Mouse (Mus musculus) right cerebral cortex, postnatal 25 days (tissue): ENCODE measurements around the gene Pfkm.

Source experiments
- DNase-seq: peaks from one replicate; pipeline ENCODE4 v3.0.0; 2022

Gene Pfkm

GRCm38 (mm10) chr15:98142515-98142914 lies 50.1 kb downstream of the Pfkm start:
- DNase-seq = no peak

DNA sequence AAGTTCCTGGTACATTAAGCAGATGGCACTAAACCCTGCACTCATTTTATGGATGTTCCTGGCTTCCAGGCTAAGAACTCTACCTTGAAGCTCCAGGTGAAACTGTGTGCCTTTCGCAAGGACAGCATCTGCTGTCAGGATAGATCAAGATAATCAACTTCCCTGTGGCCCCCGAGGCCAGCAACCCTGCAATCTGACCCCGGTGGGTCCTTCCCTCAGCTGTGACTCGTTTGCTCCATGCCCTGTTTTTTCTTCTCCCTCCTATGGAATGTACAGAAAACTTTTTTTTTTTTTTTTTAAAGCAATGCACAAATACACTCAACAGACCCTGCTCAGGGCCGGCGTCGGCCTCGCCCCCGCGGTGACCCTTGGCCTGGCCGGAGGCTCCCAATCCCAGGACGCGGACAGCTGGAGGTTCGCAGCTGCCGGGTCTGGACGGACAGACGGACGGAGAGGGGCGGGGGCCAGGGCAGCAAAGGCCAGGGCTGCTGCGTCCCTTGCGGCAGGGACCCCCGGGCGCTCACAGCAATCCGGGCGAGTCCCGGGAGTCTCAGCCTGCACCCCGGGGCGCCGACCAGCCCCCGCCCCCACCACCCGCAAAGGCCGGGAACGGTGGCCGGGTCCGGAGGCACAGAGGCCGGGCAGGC lies 52.6 kb downstream of the Pfkm start:
- DNase-seq = no peak

DNA sequence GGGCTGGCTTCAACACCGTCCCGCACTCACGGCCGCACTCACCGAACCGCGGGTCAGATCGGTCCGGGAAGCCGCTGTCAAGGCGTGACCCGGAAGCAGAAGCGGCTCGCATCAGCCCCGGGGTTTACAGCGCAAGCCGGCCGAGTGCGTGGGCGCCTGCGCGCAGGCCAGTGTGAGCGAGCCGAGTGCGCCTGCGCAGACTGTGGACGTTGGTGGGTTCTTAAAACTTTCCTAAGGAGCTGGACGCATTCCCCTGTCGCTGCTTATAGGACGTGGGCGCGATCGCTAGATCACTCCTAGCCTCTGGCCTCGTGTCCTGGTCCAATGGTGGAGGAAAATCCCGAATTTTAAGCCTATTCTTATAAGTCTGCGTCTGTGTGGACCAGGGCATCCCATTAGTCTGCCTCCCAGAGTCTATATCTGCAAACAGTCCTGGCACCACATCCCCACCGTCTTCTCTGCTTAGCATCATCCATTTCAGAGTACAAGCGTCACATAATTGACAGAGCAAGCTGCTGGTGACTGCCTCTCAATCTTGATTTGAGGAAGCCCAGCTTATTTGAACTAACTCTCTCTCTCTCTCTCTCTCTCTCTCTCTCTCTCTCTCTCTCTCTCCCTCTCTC lies 53.3 kb downstream of the Pfkm start:
- DNase-seq = peak; percentile 96

DNA sequence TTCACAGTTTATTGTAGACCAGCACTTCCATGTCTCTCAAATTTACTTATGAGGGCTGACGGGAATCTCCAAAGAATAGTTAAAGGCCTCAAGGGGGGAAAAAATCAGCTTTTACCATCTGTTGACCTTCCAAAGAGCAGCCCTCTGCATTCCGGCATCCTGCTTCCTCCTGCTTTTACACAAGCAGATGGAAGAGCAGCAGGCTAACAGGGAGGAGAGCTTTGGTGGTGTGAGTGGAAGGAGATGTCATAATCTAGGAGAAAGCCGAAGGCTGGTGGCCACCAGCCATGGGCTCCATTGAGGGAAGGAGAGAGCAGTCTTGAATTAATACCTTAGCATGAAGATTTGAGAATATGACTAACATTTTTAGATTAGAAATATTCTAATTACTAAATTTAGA lies 56.0 kb downstream of the Pfkm start:
- no peak for DNase-seq

DNA sequence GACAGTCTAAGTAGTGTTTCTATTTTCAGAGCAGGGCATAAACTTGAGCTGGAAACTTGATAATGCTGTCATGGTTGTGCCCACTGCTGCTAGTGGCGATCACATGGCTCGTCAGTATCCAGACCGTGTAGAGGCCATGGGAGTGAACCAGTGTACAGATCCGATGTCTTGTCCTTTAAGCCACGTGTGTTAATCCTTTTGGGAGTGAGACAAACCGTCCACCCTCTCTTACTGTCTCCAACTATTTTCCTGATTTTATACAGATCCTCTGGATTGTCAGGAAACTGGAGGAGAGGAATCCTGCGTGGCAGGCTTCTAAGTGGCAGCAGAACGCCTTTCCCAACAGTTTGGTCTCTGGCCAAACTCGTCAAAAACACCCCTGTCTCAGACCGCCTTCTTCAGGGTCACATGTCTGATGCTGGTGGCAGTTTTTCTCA lies 56.8 kb downstream of the Pfkm start:
- DNase-seq = no peak

GRCm38 (mm10) chr15:98152916-98153315 lies 60.5 kb downstream of the Pfkm start:
- no peak for DNase-seq

DNA sequence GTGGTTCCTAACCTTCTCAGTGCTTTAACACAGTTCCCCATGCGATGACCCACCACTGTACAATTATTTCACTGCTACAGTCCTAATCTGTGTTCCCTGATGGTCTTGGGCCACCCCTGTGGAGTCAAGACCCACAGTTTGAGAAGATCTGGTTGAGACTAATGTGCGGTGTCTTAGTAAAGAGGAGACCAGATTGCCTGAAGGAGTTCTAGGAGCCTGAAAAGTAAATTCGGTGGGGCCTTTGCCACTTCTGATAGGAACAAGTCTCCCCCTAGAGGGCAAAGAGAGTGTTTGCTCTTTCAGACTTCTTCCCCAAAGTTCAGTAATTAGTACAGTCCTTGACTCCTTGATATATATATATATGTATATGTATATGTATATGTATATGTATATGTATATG lies 61.2 kb downstream of the Pfkm start:
- DNase-seq = no peak

GRCm38 (mm10) chr15:98154146-98154545 lies 61.8 kb downstream of the Pfkm start:
- DNase-seq = no peak

- DNase-seq = no peak
Measured at GRCm38 (mm10) chr15:98154631-98155030, 62.2 kb downstream of the Pfkm start.

GRCm38 (mm10) chr15:98155272-98155671 lies 62.9 kb downstream of the Pfkm start:
- DNase-seq = no peak

GRCm38 (mm10) chr15:98155944-98156343 lies 63.6 kb downstream of the Pfkm start:
- DNase-seq = no peak

DNA sequence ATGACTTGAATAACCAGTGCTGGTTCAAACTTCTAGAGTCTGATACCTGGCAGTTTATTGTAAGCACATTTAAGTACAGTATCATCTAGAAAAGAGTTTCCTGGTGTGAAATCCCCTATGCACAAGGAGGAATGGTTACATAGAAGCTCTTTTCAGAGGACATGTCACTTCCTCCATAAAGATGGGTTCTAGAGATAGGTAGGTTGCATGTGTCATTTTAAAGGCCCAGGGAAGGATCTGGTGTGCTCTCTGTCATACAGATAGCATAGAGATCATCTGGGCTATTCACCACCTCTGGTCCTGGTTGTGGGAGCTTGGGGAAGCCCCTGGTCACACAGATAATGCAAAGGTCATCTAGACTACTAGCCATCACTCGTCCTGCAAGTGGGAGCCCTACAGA lies 64.9 kb downstream of the Pfkm start:
- DNase-seq = no peak

DNA sequence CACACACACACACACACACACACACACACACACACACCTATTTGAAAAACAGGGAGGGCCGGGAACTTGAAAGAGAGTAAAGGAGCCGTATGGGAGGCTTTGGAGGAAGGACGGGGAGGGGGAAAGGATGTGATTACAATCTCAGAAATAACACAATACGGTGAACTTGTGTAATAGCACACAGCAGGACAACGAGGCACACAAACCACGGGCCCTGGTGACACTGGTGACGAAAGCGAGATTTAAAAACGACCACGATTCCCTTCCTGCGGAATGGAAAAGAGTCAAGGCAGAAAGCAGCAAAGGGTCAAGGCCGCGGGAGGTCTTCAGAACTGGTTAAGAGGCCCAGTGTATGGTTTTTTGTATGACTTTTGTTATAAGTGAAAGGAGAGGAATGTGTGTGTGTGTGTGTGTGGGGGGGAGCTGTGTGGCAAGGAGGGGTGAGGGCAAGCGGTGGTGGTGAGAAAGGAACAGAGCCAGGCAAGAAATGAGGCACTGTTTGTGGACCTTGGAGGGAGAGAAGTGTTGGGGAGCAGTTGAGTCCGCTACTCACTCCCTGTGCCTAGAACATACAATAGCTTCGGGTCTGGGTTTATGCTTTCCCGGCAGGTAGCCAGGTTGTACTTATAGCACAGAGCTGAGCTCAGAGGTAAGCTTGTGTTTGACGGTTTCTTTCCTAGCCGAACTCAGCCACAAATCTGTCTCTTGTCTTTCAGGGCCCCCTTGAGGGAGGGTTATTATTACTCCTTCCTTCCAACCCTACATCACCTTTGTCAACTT lies 68.8 kb downstream of the Pfkm start:
- DNase-seq = no peak

GRCm38 (mm10) chr15:98162561-98162960 lies 70.2 kb downstream of the Pfkm start:
- DNase-seq = no peak

DNA sequence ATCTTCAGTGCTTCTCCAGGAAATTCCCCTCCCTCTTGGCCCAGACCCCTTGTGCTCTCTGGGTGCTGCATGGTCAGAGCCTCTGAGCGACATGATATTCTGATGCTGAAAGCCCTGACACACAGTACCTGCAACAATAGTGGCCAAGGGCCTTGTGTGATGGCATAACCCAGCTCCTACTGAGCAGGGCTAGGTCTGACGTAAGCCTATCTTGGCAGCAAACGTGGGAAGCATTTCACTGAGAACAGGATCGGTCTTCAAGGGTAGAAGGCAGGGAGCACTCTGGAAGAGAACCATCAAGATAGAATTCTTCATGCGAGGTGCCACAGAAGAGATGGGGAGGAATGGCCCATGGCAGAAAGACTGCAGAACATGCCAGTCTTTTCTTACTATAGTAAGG lies 73.1 kb downstream of the Pfkm start, which contains the start of gene Asb8:
Asb8 (minus strand) TSS at position 101 of the 400 bp plus-strand sequence.
- DNase-seq = no peak

DNA sequence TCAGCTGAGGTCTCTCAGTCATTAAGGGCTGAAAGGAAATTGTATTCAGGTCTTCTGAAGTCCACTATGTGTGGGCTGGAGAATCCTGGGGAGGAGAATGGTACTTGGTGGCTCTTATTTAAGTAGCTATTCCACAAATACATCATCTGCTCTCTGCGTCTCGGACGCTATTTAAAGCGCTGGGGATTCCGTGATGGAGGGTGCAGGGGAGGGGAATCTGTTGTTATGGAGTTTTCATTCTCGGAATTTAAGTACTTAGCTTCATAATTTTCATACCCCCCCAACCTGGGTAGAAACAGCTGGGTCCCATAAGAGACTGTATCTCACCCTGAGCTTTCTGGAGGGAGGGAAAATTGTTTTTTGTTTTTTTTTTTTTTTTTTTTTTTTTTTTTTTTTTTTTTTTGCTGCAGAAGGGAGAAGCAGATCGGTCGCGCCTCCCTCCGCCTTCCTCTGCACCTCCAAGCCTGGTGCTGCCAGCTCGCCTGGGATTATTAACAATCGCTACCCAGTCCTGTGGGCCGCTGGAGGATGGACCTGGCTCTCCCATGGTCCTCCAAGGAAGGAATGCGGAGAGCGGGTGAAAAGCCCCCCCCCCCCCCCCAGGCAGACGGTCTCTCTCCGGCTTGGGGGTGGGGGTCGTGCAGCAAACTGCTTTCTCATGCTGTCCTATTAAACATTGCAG lies 74.7 kb downstream of the Pfkm start, which contains the start of gene Ccdc184:
Ccdc184 (plus strand) TSS at position 196 of the 682 bp plus-strand sequence.
- DNase-seq = no peak

- DNase-seq = peak; percentile 91
Measured at GRCm38 (mm10) chr15:98167645-98168621, 75.5 kb downstream of the Pfkm start.

- no peak for DNase-seq
Measured at GRCm38 (mm10) chr15:98168622-98169004, 76.2 kb downstream of the Pfkm start.

GRCm38 (mm10) chr15:98170365-98170764 lies 78.0 kb downstream of the Pfkm start:
- peak; percentile 71 for DNase-seq

GRCm38 (mm10) chr15:98170917-98171316 lies 78.5 kb downstream of the Pfkm start:
- no peak for DNase-seq

DNA sequence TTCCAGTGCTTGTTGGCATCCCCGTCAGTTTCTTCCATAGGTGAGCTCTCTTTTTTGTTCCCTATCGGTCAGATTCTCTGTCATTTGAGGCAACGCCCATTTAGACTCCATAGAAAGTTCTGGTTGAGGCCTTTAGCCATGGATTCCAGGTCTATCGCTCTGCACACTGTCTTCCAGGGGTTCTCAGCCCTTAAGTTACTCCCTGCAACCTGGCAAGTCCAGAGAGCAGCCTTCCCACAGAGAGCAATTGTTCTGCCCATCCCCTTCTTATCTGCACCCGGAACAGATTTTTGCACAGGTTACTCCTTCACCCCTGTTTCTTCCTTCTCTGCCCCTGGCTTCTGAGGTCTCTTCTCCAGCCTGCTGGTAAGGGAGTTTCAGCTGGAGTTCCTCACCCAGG lies 79.7 kb downstream of the Pfkm start:
- no peak for DNase-seq

- peak; percentile 64 for DNase-seq
Measured at GRCm38 (mm10) chr15:98173821-98174220, 81.4 kb downstream of the Pfkm start.
